Mouse (Mus musculus): ENCODE results near the gene Gm20715.

DNA sequence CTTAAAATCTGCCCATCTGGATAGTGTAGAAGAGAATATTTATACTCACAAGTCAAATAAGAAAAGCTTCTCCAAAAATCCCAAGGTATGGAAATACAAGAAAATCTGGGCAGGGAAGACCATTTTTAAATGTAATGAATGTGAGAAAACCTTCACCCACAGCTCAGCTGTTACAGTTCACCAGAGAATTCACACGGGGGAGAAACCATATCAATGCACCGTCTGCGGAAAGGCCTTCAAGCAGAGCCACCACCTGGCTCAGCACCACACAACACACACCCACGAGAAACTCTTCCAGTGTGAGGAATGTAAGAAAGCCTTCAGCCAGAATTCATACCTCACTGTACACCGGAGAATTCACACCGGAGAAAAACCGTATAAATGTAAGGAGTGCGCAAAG, 31.6 kb upstream of the Gm20715 start:
- TF ChIP-seq CTCF (IDR thresholded peaks at IDR 0.05) = no peak
- no peak for TF ChIP-seq EP300 (IDR thresholded peaks at IDR 0.05; ENCODE audit: insufficient read depth, low read depth, low read length)
- no peak for TF ChIP-seq POLR2A (IDR thresholded peaks at IDR 0.05; ENCODE audit: insufficient read depth, low read depth, low read length)

All from heart, adult 2 months (tissue).